11 mouse cellular contexts compared by ENCODE assay signal in genomic region chr13:24993160-24993559, GRCm38 (mm10). TPM values are rescaled to one million over a fixed set of nuclear protein-coding genes. Genes with fewer than 3 reads are reported as not detected.
DNase-seq lines count a peak whose midpoint lies in the region; ATAC-seq lines count a peak whose summit lies in the region.
"Had no signal": no experiment of that assay in that cellular context is flagged by ENCODE, and none has a peak within 500 bp of the region (broad histone marks: within the 10 kb centered on the region; RNA-seq: fewer than 3 reads in every experiment).

No protein-coding gene starts in this region.

- H3K9me3 ChIP-seq in heart, embryonic 10.5 days: no peaks in the 10 kb centered on the region
- no peaks in the 10 kb centered on the region for H3K9me3 ChIP-seq in midbrain, embryonic 10.5 days (replicated peaks)
- H3K9me3 ChIP-seq: embryonic facial prominence, embryonic 13.5 days had no signal

- no peaks in the 10 kb centered on the region for H3K27me3 ChIP-seq in heart, embryonic 10.5 days (ENCODE audit: insufficient read depth, poor library complexity, severe bottlenecking)
- no peaks in the 10 kb centered on the region for H3K27me3 ChIP-seq in midbrain, embryonic 10.5 days (ENCODE audit: low read depth, poor library complexity, severe bottlenecking)
- H3K27me3 ChIP-seq: embryonic facial prominence, embryonic 13.5 days had no signal

- ATAC-seq in hematopoietic stem cell, adult 5-6 weeks (replicated peaks in 1 of 2; ENCODE audit: insufficient read depth in 1 of 2, low FRiP score in 2 of 2, low TSS enrichment in 1 of 2, low read depth in 1 of 2, poor library complexity in 2 of 2, severe bottlenecking in 2 of 2): peak; percentile 89 to 94

- peak; percentile 90 for DNase-seq in heart, adult 11 months
- DNase-seq in heart, embryonic 10.5 days (ENCODE audit: low spot score): no peak
- DNase-seq in left cerebral cortex, postnatal 14 days (ENCODE audit: low spot score in 2 of 2): peak; percentile 45 to 49
- no peak for DNase-seq in left cerebral cortex, postnatal 25 days (ENCODE audit: low spot score in 2 of 2)
- peak; percentile 47 for DNase-seq in brain, adult 2 months (ENCODE audit: low read depth, low spot score)
- DNase-seq in retina, embryonic 14.5 days (ENCODE audit: low spot score): no peak
- DNase-seq in midbrain, embryonic 10.5 days (ENCODE audit: low spot score): no peak
- DNase-seq: adrenal gland, postnatal 10 days; cerebellum, adult 11 months had no signal

- H3K4me3 ChIP-seq in heart, embryonic 10.5 days: no peak overlapping the region
- no peak overlapping the region for H3K4me3 ChIP-seq in midbrain, embryonic 10.5 days
- H3K4me3 ChIP-seq: embryonic facial prominence, embryonic 13.5 days had no signal

- intact Hi-C loops in left cerebral cortex, postnatal 14 days (cut with DNase I): no loop called here
- intact Hi-C loops in left cerebral cortex, postnatal 25 days (cut with DNase I): no loop called here

- H3K4me1 ChIP-seq in heart, embryonic 10.5 days: no peaks in the 10 kb centered on the region
- H3K4me1 ChIP-seq in midbrain, embryonic 10.5 days: peaks cover 8% of the 10 kb centered on the region; the same call in 1 of the 2 replicates
- H3K4me1 ChIP-seq: embryonic facial prominence, embryonic 13.5 days had no signal

- peaks cover 76% of the 10 kb centered on the region for H3K36me3 ChIP-seq in heart, embryonic 10.5 days
- H3K36me3 ChIP-seq in midbrain, embryonic 10.5 days: peaks cover 86% of the 10 kb centered on the region

- WGBS in heart, embryonic 10.5 days: 44% methylated on average over 2 of the region's 2 CpGs
- WGBS in midbrain, embryonic 10.5 days: 44% methylated on average over 2 of the region's 2 CpGs

- H3K27ac ChIP-seq in heart, embryonic 10.5 days: no peak overlapping the region
- H3K27ac ChIP-seq in midbrain, embryonic 10.5 days (replicated peaks): no peak overlapping the region
- H3K27ac ChIP-seq: embryonic facial prominence, embryonic 13.5 days had no signal

RNA-seq across cellular contexts. Expression of gene Mrs2, which starts 27.0 kb away (rescaled TPM):
- polyA plus RNA-seq in heart, embryonic 10.5 days (2016; fragmentation: Nextera tagmentation; extraction: Ambion mirVana): 18.5 and 19.8 TPM in 2 replicates
- total RNA-seq in left cerebral cortex, postnatal 14 days (2021): 10 to 100 TPM; 60.4 to 62.3 TPM
- total RNA-seq in left cerebral cortex, postnatal 25 days (2021): 10 to 100 TPM; 54.3 to 55.2 TPM
- 8.3 and 14.2 TPM in 2 replicates for total RNA-seq in hematopoietic stem cell, adult 5-6 weeks (2017)
- polyA plus RNA-seq in midbrain, embryonic 10.5 days (2016; fragmentation: Nextera tagmentation; extraction: Ambion mirVana): 15.0 and 19.7 TPM in 2 replicates

RNA-seq across cellular contexts. Expression of gene Gpld1, which starts 50.2 kb away (rescaled TPM):
- 0.11 and 0.33 TPM in 2 replicates for polyA plus RNA-seq in heart, embryonic 10.5 days (2016; fragmentation: Nextera tagmentation; extraction: Ambion mirVana)
- total RNA-seq in left cerebral cortex, postnatal 14 days (2021): 10 to 100 TPM; 13.1 to 14.6 TPM
- total RNA-seq in left cerebral cortex, postnatal 25 days (2021): 10 to 100 TPM; 15.4 to 17.9 TPM
- 0.19 and 0.50 TPM in 2 replicates for total RNA-seq in hematopoietic stem cell, adult 5-6 weeks (2017)
- 0.21 TPM in 2 replicates for polyA plus RNA-seq in midbrain, embryonic 10.5 days (2016; fragmentation: Nextera tagmentation; extraction: Ambion mirVana)

RNA-seq across cellular contexts. Expression of gene Aldh5a1, which starts 55.7 kb away (rescaled TPM):
- 4.5 and 7.1 TPM in 2 replicates for polyA plus RNA-seq in heart, embryonic 10.5 days (2016; fragmentation: Nextera tagmentation; extraction: Ambion mirVana)
- 10 to 100 TPM; 67.1 to 71.3 TPM for total RNA-seq in left cerebral cortex, postnatal 14 days (2021)
- total RNA-seq in left cerebral cortex, postnatal 25 days (2021): 10 to 100 TPM; 54.2 to 58.7 TPM
- 1.3 and 5.2 TPM in 2 replicates for total RNA-seq in hematopoietic stem cell, adult 5-6 weeks (2017)
- 7.1 and 8.2 TPM in 2 replicates for polyA plus RNA-seq in midbrain, embryonic 10.5 days (2016; fragmentation: Nextera tagmentation; extraction: Ambion mirVana)

Comparison
In these comparisons a context has a peak if more than half of its experiments do, and no peak if none do; other contexts are left out.
1. DNase-seq: peak in heart, adult 11 months (single experiment), left cerebral cortex, postnatal 14 days (2 of 2) and brain, adult 2 months (single experiment); none in heart, embryonic 10.5 days (single experiment), left cerebral cortex, postnatal 25 days (0 of 2), retina, embryonic 14.5 days (single experiment) and midbrain, embryonic 10.5 days (single experiment).